Mouse (Mus musculus): ENCODE data around the gene Scube3. TPM values are rescaled to one million over a fixed set of nuclear protein-coding genes. Genes with fewer than 3 reads are reported as not detected.

Gene Scube3
- polyA plus RNA-seq, 1 experiment, result not detected

DNA sequence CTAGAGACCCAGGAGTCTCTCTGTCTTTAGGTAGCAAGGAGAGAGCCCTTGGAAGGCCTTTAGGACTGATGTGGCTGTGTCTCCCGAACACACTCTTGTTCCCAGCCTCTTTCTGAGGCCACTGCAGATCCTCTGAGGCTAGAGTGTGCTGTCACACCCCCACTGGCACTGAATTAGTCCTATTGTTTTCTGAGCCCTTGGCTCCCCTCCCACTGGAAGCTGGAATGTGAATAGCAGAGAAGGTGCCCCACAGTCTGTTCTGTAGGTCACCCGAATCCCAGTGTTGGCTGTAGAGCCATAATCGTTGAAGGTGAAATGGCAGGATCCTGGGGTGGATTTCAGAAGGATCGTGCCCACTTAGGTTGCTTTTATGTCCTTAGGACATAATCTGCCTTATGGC lies 38.4 kb downstream of the Scube3 start:
- H3K4me3 ChIP-seq (ENCODE audit: insufficient read depth, low read depth, low read length), result no peak overlapping the region
- 46% methylated on average over 4 of the region's 4 CpGs for WGBS
- no peak overlapping the region for H3K27ac ChIP-seq (ENCODE audit: insufficient read depth, low read depth, low read length)
- TF ChIP-seq POLR2A (IDR thresholded peaks at IDR 0.05; ENCODE audit: insufficient read depth, low read depth, low read length) (no peak), CTCF (IDR thresholded peaks at IDR 0.05; ENCODE audit: insufficient read depth, low read depth, low read length) (no peak)
- peaks cover 48% of the 10 kb centered on the region for H3K4me1 ChIP-seq (ENCODE audit: control insufficient read depth, insufficient read depth, low read length)

DNA sequence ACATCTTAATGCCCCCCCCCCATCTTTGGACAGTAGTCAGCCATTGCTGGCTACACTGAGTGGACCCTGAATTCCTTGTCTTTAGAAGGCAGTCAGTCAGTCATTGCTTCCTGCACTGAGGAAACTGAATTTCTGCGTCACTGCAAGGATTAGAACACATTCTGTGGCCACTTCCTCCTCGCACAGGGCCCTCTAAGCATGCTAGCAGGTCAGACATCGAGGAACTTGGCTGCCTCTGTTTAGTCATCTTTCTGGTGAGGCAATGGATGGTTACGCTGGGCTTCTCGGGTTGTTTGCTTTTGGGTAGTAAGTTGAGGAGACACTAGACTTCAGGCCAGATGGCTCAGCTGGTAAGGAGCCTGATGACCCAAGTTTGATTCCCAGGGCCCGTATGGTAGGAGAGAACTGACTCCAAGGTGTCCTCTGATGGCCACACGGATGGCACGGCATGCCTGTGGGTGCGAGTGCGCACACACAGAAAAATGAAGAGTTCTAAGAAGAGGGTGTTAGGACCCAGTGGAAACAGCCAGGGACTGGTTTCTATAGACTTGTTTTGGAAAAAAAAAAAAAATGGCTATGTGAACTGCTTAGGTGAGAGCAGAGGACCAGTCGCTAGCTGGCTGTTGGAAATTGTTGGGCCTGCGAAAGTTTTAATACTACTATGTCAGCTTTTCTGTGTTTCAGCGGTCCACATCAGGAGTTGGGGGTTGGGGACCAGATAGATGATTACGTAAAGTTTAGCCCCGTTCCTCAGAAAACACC lies 39.0 kb downstream of the Scube3 start:
- 85% methylated on average over 15 of the region's 15 CpGs for WGBS
- no peak overlapping the region for H3K4me3 ChIP-seq (ENCODE audit: insufficient read depth, low read depth, low read length)
- no peak overlapping the region for H3K27ac ChIP-seq (ENCODE audit: insufficient read depth, low read depth, low read length)
- peaks cover 49% of the 10 kb centered on the region for H3K4me1 ChIP-seq (ENCODE audit: control insufficient read depth, insufficient read depth, low read length)
- TF ChIP-seq POLR2A (IDR thresholded peaks at IDR 0.05; ENCODE audit: insufficient read depth, low read depth, low read length), result no peak
- TF ChIP-seq CTCF (IDR thresholded peaks at IDR 0.05; ENCODE audit: insufficient read depth, low read depth, low read length), result no peak

DNA sequence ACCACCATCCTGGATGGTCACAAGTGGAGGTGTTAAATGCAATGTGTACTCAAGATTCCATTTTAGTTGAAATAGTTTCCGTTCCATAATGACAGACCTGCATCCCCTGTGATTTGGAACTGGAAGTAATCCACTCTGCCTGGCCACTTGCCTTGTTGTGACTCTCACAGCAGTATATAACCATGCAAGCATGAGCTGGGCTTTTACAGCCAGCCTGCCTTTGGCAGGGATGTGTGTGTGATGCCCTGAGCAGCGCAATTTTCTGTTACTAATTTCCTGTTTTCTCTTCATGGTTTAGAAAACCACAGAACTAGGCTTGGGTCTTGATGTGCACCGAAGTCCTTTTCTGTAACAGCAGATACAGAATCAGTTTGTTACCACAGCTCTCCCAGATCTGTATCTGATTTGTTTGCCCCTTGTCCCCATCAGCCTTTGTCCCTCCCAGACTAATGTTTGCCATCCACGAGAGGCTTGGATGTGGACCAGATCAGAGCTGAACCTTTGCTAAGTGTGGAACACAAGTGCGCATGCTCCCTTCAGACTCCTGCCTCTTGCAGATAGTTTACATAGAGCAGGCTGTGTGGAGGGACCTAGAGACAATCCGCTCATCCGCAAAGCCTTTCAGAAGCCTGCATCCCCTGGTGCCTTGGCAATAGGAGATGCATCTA lies 43.2 kb downstream of the Scube3 start:
- no peak overlapping the region for H3K27ac ChIP-seq (ENCODE audit: insufficient read depth, low read depth, low read length)
- H3K4me3 ChIP-seq (ENCODE audit: insufficient read depth, low read depth, low read length), result no peak overlapping the region
- H3K4me1 ChIP-seq (ENCODE audit: control insufficient read depth, insufficient read depth, low read length), result peaks cover 28% of the 10 kb centered on the region
- TF ChIP-seq POLR2A (IDR thresholded peaks at IDR 0.05; ENCODE audit: insufficient read depth, low read depth, low read length) (no peak), CTCF (IDR thresholded peaks at IDR 0.05; ENCODE audit: insufficient read depth, low read depth, low read length) (no peak)
- 35% methylated on average over 7 of the region's 7 CpGs for WGBS

DNA sequence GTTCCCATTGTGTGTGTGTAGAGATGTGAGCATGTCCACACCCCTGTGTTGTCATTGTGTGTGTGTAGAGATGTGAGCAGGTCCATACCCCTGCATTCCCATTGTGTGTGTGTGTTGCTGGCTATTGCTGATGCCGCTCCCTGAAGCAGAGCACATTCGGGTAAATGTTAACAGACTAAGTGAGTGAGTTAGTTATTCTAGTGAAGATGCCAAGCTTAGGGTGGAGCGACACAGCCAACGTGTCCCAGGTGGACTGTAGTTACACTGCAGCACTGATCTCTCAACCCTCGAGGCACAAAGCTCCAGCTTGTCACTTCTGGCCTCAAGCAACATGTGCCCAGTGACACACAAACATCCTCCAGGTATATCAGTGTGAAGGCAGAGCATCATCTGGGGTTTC lies 46.4 kb downstream of the Scube3 start:
- WGBS, result 90% methylated on average over 5 of the region's 5 CpGs
- TF ChIP-seq CTCF (IDR thresholded peaks at IDR 0.05; ENCODE audit: insufficient read depth, low read depth, low read length) (no peak), POLR2A (IDR thresholded peaks at IDR 0.05; ENCODE audit: insufficient read depth, low read depth, low read length) (no peak)

DNA sequence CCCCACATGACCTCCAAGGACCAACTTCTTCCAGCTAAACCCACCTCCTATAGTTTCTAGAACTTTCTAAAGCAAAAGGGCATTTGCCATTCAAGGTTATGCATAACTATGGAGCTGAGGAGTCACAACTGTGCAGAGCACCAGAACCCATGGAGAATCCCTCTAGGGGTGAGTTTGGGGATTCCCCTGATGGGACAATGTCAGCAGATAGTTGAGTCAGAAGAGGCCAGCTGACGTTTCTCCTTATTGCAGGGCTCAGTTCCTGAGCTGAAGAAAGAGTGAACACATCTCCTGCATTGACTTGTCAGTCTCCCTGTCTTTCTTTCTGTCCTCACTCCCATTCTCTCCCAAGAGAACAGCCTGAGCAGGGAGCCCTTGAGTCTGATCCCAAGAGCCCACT lies 50.8 kb downstream of the Scube3 start:
- TF ChIP-seq POLR2A (IDR thresholded peaks at IDR 0.05; ENCODE audit: insufficient read depth, low read depth, low read length) (no peak), CTCF (IDR thresholded peaks at IDR 0.05; ENCODE audit: insufficient read depth, low read depth, low read length) (no peak)
- Histone ChIP-seq H3K4me3 (ENCODE audit: insufficient read depth, low read depth, low read length) (no peak overlapping the region), H3K4me1 (ENCODE audit: control insufficient read depth, insufficient read depth, low read length) (peaks cover 6% of the 10 kb centered on the region; the same call in 1 of the 2 replicates), H3K27ac (ENCODE audit: insufficient read depth, low read depth, low read length) (no peak overlapping the region)
- 45% methylated on average over 1 of the region's 1 CpGs for WGBS

More for the DNA sequence above, 46.4 kb downstream of the Scube3 start:
- H3K4me1 ChIP-seq (ENCODE audit: control insufficient read depth, insufficient read depth, low read length), result peaks cover 6% of the 10 kb centered on the region
- H3K4me3 ChIP-seq (ENCODE audit: insufficient read depth, low read depth, low read length), result no peak overlapping the region
- H3K27ac ChIP-seq (ENCODE audit: insufficient read depth, low read depth, low read length), result no peak overlapping the region

DNA sequence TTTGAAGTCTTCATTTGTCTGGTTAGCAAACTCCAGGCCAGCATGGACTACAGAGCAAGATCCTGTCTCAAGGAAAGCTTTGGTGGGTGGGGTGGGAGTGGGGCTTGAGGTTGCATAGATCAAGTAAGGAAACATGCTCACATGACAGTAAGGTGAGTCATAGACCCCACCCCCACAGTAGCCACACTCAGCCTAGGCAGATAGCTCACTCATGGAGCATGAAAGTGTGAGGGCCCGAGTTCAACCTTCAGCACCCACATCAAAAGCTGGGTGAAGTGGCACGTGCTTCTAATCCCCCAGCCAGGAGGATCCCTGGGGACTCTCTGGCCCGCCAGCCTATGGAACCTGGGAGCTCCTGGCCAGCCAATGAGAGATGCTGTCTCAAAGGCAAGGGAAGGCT lies 51.6 kb downstream of the Scube3 start:
- 61% methylated on average over 3 of the region's 3 CpGs for WGBS
- no peak overlapping the region for H3K4me3 ChIP-seq (ENCODE audit: insufficient read depth, low read depth, low read length)
- TF ChIP-seq POLR2A (IDR thresholded peaks at IDR 0.05; ENCODE audit: insufficient read depth, low read depth, low read length), result no peak
- no peak for TF ChIP-seq CTCF (IDR thresholded peaks at IDR 0.05; ENCODE audit: insufficient read depth, low read depth, low read length)
- H3K4me1 ChIP-seq (ENCODE audit: control insufficient read depth, insufficient read depth, low read length), result peaks cover 6% of the 10 kb centered on the region; the same call in 1 of the 2 replicates
- no peak overlapping the region for H3K27ac ChIP-seq (ENCODE audit: insufficient read depth, low read depth, low read length)

DNA sequence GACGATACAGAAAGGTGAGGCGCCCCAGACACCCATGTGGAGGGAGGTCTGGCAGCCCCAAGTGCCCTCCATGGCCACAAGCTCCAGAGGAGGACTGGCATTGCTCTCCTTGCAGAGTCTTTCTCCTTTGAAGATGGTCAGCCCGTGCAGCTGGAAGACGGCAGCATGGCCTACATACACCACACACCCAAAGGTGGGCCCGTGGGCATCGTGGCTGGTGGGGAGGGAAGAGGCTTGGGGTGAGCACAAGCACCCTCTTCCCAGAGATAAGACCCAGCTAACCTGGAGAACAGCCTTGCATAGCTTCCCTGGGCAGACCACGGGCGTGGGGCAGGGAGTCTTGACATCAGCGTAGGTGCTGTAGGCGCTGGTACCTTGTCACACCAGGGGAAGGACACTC lies 53.1 kb downstream of the Scube3 start:
- H3K4me1 ChIP-seq (ENCODE audit: control insufficient read depth, insufficient read depth, low read length), result peaks cover 6% of the 10 kb centered on the region; the same call in 1 of the 2 replicates
- 95% methylated on average over 10 of the region's 10 CpGs for WGBS
- no peak overlapping the region for H3K4me3 ChIP-seq (ENCODE audit: insufficient read depth, low read depth, low read length)
- no peak overlapping the region for H3K27ac ChIP-seq (ENCODE audit: insufficient read depth, low read depth, low read length)
- TF ChIP-seq CTCF (IDR thresholded peaks at IDR 0.05; ENCODE audit: insufficient read depth, low read depth, low read length), result no peak
- TF ChIP-seq POLR2A (IDR thresholded peaks at IDR 0.05; ENCODE audit: insufficient read depth, low read depth, low read length), result no peak

DNA sequence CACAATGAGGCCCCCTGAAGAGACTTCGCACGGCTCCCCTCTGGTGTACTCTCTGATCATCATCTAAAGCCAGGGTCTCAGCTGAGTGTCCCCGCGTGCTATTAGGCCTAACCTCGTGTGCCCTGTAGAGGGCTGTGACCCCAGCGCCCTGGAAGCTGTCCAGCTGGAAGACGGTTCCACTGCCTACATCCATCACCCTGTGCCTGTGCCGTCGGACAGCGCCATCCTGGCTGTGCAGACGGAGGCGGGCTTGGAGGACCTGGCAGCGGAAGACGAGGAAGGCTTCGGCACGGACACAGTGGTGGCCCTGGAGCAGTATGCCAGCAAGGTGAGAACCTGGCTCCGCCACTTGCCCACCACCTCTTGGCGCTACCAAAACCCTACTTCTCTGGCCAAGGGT lies 55.7 kb downstream of the Scube3 start:
- no peak overlapping the region for H3K27ac ChIP-seq (ENCODE audit: insufficient read depth, low read depth, low read length)
- no peak overlapping the region for H3K4me3 ChIP-seq (ENCODE audit: insufficient read depth, low read depth, low read length)
- TF ChIP-seq POLR2A (IDR thresholded peaks at IDR 0.05; ENCODE audit: insufficient read depth, low read depth, low read length) (no peak), CTCF (IDR thresholded peaks at IDR 0.05; ENCODE audit: insufficient read depth, low read depth, low read length) (no peak)
- H3K4me1 ChIP-seq (ENCODE audit: control insufficient read depth, insufficient read depth, low read length), result peaks cover 6% of the 10 kb centered on the region; the same call in 1 of the 2 replicates
- 74% methylated on average over 18 of the region's 18 CpGs for WGBS

DNA sequence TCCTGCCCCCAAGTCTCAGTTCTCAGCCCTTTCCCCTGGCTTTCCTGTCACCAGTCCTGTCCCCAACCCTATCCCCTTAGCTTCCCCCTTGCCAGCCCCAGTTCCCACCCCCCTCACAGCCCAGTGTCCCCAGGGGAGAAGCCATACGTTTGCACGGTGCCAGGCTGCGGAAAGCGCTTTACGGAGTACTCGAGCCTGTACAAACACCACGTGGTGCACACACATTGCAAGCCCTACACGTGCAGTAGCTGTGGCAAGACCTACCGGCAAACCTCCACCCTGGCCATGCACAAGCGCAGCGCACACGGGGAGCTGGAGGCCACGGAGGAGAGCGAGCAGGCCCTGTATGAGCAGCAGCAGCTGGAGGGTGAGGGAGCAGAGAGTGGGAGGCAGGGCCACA lies 60.0 kb downstream of the Scube3 start:
- WGBS, result 83% methylated on average over 14 of the region's 14 CpGs
- Histone ChIP-seq H3K4me3 (ENCODE audit: insufficient read depth, low read depth, low read length) (no peak overlapping the region), H3K27ac (ENCODE audit: insufficient read depth, low read depth, low read length) (no peak overlapping the region), H3K4me1 (ENCODE audit: control insufficient read depth, insufficient read depth, low read length) (peaks cover 13% of the 10 kb centered on the region)
- TF ChIP-seq CTCF (IDR thresholded peaks at IDR 0.05; ENCODE audit: insufficient read depth, low read depth, low read length) (no peak), POLR2A (IDR thresholded peaks at IDR 0.05; ENCODE audit: insufficient read depth, low read depth, low read length) (no peak)
